Mouse (Mus musculus): ENCODE measurements around the gene Ccnt1.
"Not testable (repeated sequence)": the region's sequence is repeated elsewhere in the genome, so short reads cannot be mapped to it uniquely, and the experiment has no call there.

Gene Ccnt1

DNA sequence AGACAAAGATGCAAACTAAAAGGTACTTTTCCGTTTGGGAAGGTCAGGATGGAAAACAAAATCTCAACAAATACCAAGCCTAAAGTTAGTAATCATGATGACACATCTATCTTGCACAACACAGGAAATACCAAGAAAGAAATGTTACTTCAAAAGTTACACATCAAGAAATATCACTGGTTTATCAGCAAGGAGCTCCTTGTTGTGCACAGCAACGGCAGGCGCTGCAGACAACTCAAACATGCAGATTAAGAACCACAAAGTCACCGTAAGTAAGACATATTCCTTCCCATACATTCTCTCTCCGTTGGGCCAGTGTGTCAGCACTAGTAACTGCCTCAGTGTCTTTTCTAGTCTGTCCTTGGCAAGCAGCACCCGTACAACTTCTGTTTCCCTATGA is 29.7 kb downstream of the Ccnt1 start:
- no peak for DNase-seq

DNA sequence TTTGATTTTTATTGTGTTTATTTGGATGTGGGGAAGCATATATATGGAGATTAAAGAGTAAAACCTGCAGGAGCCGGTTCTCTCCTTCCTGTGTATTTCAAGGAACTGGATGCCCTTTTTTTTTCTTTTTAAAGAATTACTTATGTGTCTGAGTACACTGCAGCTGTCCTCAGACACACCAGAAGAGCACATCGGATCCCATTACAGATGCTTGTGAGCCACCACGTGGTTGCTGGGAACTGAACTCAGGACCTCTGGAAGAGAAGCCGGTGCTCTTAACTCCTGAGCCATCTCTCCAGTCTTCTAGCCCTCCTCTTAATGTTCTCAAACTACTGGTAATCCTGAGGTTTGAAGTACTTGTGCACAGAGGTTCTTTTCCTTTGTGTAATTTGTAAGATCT is 32.8 kb downstream of the Ccnt1 start:
- DNase-seq: no peak

DNA sequence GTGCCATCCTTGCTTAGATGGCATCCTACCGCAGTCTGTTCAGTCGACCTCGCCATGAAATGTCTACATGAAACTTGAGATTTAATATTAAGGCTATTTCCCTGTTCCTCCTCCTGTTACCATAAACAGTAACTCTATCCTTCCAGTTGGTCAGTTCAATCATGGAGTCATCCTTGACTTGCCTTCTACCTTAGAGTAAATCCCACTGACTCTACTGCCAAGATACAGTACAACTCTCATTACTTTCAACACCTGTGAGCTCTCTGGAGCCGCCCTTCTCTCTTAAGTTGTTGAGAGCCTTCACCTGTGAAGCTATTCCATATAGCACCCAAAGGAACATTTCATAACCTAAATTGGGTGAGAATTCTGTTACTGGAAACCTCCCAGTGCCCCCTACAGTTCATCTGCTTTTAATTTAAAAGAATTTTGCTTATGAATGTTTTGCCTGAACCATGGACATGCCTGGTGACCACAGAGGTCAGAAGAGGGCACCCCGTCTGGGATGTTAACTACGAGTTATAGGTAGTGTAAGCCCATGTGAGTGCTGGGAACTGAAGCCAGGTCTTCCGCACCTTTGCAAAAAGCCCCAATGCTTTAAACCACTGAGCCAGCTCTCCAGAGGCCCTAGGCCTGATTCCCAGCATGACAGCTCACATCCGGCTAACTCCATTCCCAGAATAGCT is 33.8 kb downstream of the Ccnt1 start:
- DNase-seq: no peak

DNA sequence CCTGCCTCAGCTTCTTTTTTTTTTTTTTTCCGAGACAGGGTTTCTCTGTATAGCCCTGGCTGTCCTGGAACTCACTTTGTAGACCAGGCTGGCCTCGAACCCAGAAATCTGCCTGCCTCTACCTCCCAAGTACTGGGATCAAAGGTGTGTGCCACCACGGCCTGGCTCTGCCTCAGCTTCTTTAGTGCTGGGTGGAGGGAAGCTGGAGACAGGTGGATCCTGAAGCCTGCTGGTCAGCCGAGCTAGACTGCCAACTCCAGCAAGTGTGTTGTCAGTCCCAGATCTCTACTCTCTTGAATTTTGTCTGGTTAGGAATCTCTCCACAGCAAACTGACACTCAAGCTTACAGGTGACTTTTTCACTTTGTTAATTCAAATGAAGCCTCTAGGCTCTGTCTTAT is 34.8 kb downstream of the Ccnt1 start:
- DNase-seq: no peak

DNA sequence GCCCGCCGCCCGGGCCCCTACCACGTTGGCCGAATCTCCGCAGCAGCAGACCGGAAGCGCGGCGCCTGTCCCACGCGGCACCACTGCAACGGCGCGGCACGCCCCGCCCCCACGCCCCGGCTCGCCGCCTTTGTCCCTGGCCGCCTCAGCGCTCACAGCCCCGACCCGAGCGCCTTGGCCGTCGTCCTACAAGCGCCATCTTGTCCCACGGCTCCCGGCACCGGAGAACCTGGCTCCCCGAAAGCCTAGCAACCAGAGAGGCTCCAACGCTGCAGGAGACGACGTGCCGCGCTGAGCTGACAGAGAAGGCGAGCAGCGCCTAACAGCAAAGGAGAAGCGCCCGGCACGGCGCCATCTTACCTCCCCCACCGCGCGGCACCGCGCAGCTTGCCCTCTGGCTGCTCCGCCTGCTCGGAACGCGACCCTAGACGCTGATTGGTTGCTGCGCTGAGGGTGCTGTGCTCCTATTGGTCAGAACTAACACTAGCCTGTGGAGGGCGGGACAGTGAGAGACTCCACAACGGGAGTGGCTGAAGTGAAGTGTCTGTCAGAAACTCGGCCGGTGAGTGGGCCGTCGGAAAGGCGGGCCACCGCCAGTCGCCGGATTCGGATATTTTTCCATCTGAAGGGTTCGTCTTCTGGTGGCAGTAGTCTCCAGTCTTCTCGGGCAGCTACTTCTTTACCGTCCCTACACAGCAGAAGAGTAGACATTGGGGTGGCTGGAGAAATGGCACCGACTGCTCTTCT is 36.7 kb downstream of the Ccnt1 start, which contains the start of gene Kansl2:
Gene Kansl2 (minus strand): TSS at position 384 of the 747 bp plus-strand sequence.
- peak; percentile 99 for DNase-seq

DNA sequence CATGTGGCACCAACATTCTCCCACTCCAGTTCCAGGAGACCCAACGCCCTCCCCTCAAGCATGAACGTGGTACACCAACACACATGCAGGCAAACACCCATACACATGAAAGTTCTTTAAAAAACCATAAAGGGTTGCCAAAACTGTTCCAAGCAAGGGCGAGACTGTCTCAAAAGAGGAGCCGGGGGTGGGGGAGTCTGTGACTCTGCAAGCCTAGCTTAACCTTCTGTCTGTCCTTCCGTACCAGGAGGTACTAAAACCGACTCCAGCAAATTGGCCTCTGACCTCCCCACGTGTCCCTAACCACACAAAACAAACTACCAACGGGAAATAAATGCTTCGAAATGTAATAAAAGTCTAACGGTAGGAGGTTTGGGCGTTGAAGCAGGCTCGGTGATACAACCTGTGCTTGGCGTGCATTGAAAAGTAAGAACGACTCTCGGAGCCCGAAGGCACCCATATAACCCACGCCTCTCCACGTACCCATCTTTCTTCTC is 37.6 kb downstream of the Ccnt1 start:
- no peak for DNase-seq

DNA sequence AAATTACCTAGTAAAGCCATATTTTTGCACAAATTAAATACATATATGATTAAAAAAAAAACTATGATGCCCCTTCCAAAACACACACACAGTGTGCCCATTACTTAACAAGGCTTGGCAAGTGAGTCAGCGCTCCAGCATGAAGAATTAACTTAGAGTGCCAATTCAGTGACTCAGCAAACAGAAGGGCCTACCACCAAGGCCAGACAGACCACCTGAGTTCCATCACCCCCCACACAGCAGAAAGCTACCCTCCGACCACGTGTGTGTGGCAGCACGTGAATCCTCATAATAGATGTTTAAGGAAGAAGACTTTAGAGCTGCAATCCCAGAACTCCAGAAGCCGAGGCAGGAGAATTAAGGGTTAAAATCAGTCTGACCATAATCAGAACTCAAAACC is 38.4 kb downstream of the Ccnt1 start:
- no peak for DNase-seq

DNA sequence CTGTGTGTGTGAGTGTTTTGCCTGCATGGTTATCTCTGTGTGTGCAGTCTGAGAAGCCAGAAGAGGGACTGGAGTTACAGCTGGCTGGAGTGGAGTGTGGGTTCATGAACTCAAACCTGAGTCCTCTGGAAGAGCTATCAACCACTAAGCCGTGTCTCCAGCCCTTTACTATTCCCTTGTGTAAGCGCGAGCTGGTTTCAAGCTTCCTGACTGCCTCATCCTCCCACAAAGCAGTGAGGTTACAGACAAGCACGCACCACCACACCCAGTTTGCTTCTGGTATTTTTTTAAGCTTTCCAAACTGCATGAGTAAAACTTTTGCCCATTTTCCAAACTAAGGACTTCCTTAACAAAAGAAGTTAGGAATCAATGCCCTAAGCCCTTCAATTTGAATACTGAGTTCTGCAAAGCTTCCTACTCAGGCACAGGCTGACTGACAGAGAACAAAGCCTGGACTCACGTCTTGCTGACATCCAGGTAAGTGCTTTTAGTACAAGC is 42.6 kb downstream of the Ccnt1 start:
- DNase-seq: no peak

DNA sequence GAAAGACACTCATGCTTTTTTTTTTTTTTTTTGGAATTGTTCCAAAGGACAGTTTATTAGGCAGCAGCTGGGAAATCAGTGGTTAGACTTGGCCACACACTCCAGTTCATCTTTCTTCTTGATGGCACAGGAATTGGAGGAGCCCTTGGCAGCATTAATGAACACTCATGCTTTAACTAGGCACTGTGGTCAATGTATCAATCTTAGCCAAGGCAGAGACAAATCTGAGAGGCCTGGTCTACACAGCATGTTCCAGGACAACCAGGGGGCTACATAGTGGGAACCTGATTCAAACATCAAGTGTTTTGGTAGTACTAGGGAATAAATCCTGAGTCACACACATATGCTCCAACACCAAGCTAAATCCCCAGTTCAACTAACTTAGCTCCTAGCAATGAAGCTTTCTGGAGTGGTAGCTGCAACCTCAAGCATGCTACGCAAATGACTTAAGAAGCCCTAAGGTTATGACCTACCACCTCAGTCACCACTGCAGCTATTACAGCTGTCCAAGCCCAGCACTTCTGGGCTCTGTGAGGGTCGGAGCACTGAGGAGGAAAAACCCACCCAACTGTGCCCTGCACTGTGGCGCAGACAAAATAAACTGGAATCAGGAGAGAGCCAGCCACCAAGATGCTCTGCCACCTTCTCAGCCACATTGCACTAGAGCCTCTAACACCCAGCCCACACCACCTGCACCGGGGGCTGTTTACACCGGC is 43.5 kb downstream of the Ccnt1 start:
- no peak for DNase-seq

DNA sequence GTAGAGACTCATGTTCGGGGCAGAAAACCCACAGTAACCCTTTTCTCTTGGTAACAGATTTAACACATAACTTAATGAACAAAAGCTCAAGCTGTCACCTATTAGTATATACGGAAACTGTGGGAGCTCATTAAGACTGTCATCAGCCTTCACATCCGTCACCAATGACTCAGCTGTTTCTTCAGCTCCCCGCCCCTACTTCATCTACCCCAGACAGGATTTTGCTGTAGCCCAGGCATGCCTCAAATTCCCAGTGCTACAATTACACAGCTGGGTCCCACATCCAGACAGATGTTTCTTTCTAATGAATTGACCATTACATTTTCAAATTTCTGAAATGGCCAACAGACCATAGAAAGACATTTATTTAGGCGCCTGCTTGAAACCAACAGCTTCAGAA is 44.7 kb downstream of the Ccnt1 start:
- no peak for DNase-seq

DNA sequence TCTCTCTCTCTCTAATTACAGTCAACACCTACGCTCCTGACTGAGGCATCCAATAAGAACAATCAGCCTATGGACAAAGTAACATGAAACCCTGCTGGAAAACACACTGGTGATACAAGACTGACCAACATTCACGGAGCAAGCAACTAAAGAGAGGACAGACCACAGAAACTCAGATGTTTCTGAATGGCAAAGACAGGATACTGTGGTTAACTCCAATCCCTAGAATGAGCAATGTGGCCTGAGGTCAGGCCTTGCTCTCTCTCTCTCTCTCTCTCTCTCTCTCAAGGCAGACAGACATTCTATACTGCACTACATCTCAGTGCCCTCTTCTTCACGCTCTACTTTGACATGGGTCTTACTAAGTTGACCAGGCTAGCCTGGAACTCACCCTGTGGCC is 49.5 kb downstream of the Ccnt1 start:
- DNase-seq: no peak

DNA sequence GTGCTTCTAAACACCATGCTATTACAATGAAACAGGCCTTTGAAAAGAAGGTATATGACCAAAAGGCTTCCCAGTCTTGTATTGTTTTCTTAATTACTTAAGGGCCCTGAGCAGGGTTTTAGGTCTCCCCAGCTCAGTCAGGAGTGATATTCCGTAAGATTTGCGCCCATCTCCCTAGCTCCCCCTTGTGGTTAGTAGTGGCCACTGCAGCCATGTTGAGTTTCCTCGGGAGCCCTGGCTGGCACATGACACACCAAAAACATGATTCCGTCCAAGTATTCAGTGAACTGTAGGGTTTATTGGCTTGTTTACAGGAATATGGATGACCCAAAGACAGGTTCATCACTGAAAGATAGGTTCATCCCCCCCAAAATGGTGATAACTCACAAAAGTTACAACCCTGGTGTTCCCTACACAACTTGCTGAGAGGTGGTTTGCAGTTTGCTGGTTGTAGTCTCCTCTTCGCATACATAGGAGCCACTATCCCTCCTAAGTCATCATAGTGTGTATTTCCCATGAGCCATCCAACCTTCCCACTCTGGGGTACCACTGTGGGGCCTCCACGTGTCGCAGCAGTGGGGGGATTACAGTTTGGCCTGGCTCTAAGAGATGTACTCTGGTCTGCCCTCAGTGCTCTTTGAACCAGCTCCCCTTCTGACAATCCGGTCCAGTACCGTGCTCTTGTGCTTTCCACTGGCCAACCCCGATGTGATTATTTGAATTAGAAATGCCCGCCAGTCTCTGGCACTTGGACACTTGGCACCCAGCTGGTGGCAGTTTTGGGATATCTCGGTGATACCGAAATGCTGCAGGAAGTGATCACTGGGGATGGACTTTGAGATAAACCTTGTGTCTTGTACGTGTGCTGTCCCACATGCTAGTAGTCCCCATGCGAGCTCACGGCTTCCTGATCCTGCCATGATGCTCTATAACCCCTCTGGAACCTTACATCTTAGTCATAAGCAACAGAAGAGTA is 53.1 kb downstream of the Ccnt1 start:
- peak; percentile 56 for DNase-seq

DNA sequence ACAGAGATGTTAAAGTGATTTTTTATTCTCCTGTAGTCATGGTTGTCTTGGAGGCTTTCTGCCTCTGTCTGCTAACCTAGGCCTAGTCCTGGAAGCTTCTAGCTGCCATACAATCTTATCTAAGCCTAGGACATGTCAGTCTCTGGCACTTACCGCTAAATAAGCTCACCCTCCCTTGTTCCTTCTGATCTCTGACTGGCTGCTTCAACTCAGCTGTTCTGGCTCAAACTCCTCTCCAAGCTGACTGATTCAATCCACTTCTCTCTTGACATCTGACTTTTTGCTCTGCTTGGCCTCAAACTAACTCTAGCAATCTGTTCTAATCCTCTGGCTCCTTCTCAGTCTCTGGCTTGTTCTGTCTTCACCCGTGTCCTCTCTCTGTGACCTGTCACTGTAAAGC is 55.9 kb downstream of the Ccnt1 start:
- not testable (repeated sequence) for DNase-seq

DNA sequence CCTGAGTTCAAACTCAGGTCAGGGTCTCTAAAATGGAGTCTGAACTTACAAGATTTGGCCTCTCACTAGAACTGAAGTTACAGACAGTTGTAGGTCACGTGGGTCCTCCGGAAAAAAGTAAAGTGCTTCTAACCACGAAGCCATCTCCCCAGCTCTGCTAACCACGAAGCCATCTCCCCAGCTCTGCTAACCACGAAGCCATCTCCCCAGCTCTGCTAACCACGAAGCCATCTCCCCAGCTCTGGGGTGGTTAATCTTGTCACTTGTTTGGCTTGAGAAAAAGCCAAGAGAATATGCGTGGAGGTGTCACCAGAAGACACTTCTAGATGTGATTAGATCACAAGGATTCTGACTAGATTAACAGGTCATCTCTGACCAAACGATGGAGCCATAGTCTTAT is 56.6 kb downstream of the Ccnt1 start:
- no peak for DNase-seq

DNA sequence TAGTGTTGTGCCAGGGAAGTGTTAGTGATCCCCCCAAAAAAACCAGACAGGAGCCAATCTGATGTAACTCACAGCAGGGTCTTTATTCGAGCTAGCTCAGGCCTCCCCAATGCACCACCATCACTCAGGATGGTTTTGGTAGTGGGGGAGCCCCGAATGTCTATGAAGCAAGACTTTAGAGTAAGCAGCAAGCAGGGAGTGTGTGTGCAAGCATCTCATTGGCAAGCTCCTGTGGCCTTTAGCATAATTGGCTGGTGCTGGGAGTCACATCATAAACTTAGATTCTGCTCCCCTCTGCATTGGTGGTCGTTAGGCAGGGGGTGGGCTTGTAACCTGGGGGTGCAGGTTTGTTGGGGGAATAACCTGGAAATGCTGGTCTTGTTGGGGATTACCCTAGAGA is 57.0 kb downstream of the Ccnt1 start:
- DNase-seq: not testable (repeated sequence)

DNA sequence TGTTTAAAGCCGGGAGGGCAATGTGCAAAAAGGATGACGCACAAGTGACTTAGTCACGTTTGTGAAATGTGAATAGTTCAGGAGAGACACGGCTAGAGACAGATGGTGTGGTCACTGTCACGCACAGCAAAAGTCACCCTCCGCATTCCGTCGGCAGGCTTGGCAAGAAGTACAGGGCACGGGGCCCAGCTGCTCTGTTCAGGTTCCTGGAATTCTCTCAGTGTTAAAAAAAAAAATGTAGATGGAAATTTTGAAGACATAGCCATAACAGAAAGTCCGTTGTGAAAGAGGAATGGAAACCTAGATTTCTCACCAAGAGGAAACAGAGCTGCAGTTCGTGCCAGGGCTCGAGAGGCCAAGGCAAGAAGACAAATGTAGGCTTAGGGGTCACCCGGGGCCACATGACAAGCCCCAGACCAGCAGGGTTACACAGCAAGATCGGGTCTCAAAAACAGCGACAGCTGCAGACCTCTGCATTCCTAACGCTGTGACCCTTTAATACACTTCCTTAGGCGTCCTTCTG is 57.9 kb downstream of the Ccnt1 start:
- DNase-seq: peak; percentile 52

DNA sequence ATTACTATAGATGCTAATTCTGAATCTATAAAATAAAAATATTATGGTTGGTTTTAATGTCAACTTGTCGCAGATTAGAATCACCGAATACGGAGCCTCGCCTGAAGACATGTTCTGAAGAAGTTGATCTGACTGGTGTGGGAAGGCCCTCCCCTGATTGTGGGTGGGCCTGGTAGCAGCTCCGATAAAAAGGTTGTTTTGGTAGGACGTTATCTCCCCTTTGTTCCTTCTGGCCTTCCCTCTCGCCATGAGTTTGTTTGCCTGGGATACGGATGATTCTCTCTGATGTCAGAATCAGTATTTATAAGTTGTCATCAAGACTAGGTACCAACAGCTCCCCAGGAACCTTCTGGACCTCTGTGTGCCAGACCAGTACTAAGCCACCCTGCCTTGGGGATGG is 58.5 kb downstream of the Ccnt1 start:
- DNase-seq: no peak

DNA sequence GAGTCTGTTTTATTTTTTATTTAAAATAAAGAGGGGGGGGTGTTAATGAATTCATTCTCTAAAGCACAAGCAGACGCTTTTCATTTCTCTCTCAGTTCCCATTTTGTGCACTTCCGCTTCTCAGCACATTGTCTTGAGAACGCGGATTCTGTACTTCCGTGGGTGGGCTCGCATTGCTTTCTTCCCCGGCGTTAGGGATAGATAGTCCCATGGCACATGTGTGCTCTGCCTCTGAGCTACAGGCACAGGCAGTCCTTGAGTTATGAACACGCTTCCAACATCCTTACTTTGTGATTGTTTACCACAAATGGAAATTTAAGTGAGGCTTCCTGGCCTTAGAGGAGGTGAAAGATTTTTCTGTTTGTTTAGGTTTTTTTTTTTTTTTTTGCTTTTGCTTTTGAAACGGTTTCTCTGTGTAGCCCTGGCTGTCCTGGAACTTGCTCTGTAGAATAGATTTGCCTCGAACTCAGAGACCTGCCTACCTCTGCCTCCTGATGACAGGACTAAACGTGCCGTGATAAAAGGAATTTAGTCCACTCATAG is 59.3 kb downstream of the Ccnt1 start:
- DNase-seq: no peak

DNA sequence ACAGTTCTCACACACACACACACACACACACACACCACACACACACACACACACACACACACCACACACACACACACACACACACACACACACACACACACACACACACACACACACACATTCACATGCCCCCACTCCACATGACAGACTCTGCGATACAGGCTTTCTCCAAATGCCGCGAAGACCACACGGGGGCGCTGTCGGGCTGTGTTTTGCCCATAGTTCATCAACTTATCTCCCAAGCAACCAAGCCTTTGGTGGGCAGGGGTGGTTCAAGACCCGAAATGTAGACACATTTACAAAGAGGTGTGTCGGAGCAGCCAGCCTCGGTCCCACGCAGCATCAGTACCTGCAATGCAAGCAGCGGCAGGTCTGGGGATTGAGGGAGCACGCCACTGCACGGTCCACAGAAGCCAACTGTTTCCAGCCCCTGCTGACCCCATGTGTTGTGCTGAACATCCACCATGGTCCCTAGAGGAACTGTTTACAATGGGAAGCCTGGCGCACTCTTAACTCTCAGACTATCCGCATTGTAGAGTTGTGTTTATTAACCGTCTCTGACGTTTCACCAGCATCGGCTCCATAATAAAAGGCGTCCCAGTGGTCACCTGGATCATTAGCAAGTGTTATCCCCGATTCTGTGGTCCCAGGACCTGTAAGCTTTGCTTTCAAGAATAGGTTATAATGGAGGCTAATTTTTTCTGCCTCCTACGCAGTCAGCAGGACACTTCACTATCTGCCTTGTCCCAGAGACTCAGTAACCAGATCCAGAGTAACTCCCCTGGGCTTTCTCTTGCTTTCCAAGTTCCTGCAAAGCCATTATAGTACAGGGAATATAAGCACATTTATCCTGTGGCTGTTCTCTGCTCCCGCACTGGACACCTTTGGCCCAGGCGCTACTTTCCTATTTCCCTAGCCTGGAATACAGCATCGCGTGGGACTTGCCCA is 60.0 kb downstream of the Ccnt1 start:
- DNase-seq: peak; percentile 57

DNA sequence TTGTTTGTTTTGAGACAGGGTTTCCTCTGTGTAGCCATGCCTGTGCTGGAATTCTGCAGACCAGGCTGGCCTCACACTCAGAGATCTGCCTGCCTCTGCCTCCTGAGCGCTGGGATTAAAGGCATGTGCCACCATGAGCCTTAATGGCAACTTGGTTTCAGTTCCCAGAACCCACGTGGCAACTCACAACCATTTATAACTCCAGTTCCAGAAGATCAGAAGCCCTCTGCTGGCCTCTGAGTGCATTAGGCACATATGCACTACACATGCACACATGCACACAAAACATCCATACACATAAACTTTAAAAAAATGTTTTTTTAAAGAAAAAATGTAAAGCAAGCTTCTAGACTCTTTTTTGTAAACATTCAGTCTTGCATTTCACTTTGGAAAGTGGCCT is 61.3 kb downstream of the Ccnt1 start:
- DNase-seq: no peak

DNA sequence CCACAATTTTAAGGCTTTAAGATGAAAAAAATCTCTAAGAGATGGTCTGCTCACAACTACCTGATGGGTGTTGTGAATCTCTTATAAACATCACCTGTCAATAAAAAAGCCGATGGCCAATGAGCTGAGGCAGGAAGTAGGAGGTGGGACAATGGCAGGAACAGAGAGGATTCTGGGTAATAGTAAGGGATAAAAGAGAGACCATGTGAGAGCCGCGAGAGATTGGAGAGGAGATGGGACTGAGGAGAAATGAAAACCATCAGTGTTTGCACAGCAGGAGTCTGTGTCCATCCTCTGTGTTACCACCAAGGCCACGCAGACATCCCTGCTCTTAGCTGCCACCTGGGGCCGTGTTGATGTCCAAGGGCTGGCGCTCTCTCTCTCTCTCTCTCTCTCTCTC is 63.4 kb downstream of the Ccnt1 start:
- DNase-seq: no peak
